Mouse (Mus musculus) heart, adult 2 months (tissue): Measurements from ENCODE around the gene Cwc15. TPM values are rescaled to one million over a fixed set of nuclear protein-coding genes. Genes with fewer than 3 reads are reported as not detected.

Experiments used
- DNase-seq, 2 experiments: peaks; one replicate each; pipeline ENCODE4 v3.0.0; 2021
- H3K27ac ChIP-seq: fragments of 200-600 bp; 2 replicates; pipeline ENCODE4 v1.8.1; 2022
- H3K27me3 ChIP-seq: fragments of 200-500 bp; 2 replicates; pipeline ENCODE4 v1.6.1; 2012; ENCODE audit warnings: mild to moderate bottlenecking, low read length, inconsistent platforms, mixed read lengths; ENCODE audit not compliant: control insufficient read depth, insufficient read depth
- H3K36me3 ChIP-seq: fragments of 200-500 bp; 2 replicates; pipeline ENCODE4 v1.6.1; 2012; ENCODE audit warnings: low read length, inconsistent platforms; ENCODE audit not compliant: control insufficient read depth, insufficient read depth
- H3K4me1 ChIP-seq: fragments of 200-500 bp; 2 replicates; pipeline ENCODE4 v1.6.1; 2011; ENCODE audit warnings: low read length; ENCODE audit not compliant: control insufficient read depth, insufficient read depth
- H3K4me3 ChIP-seq: fragments of 200-600 bp; 2 replicates; pipeline ENCODE4 v1.8.1; 2022
- H3K79me2 ChIP-seq: fragments of 200-500 bp; replicated peaks from 2 replicates; pipeline ENCODE4 v1.6.1; 2012; ENCODE audit warnings: mild to moderate bottlenecking, inconsistent platforms, low read length, moderate library complexity, mixed read lengths; ENCODE audit not compliant: control insufficient read depth, insufficient read depth
- H3K9ac ChIP-seq: fragments of 200-500 bp; 2 replicates; pipeline ENCODE4 v1.6.1; 2012; ENCODE audit warnings: low read depth, mild to moderate bottlenecking, control low read depth, inconsistent platforms, low read length, mixed read lengths
- CTCF ChIP-seq: fragments of 200-600 bp; IDR thresholded peaks from 2 replicates; pipeline ENCODE4 v1.8.1; 2022; ENCODE audit warnings: antibody characterized with exemption, mild to moderate bottlenecking, moderate library complexity
- EP300 ChIP-seq: fragments of 200-500 bp; IDR thresholded peaks from 2 replicates; pipeline ENCODE4 v1.6.1; 2011; ENCODE audit warnings: low read depth, low read length, control low read depth; ENCODE audit not compliant: insufficient read depth
- POLR2A ChIP-seq: fragments of 200-500 bp; IDR thresholded peaks from 2 replicates; pipeline ENCODE4 v1.6.1; 2011; ENCODE audit warnings: mild to moderate bottlenecking, low read depth, low read length, control low read depth; ENCODE audit not compliant: insufficient read depth
- WGBS: fragments of 180-500 bp; shearing (Covaris S2); methylation state at CpG from one replicate; pipeline ENCODE4 v1.1.7; 2018; 5-methylcytosine and 5-hydroxymethylcytosine counted together
- intact Hi-C: fragments of 180-260 bp; cut with DNase I; formaldehyde crosslinking; loops from one replicate; pipeline ENCODE4 v1.15.1; 2025
- polyA plus RNA-seq: library from polyadenylated mRNA; depleted of rRNA; stranded (reverse); fragments of >200 nt; gene quantifications from 2 replicates; pipeline ENCODE4 v1.2.3, GENCODE M21; 2012
- total RNA-seq, 2 experiments: library from RNA; stranded (reverse); gene quantifications; 2 replicates each; pipeline ENCODE4 v1.2.3; 2021

Gene Cwc15
- total and polyA plus RNA-seq, 3 experiments, result 13.6 to 71.6 (median 60.8) TPM

DNA sequence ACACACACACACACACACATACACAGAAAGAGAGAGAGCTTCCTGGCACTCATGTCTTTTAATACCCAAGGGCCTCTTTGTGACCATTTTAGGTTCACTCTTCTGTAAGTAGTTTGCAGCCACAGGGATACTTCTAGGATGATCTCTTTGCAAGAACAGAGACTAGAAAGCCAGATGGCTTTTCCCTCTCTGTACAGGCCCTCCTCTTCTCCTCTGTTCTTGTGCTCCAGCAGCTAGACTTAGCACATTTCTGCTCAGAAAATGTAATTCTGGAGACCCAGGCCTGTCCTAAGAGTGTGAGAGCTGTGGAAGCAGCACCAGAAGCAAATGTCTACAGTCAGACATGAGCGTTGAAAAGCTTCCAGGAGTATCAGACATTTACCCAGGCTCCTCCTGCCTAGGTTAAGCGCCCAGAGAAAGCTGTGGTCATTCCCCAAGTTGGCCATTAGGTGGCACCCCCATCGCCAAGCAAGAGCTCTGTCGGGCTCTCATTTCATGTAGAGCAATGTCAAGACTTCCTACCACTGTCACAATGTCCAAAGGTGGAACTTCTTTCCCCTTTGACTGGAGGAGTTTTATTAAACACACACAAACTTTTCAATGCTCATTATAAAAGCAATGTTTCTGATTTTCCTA lies 23.1 kb downstream of the Cwc15 start:
- peak; percentile 76 to 78 for DNase-seq
- no peak overlapping the region for H3K4me3 ChIP-seq
- H3K4me1 ChIP-seq, result peaks cover 1% of the 10 kb centered on the region; the same call in 1 of the 2 replicates
- H3K27me3 ChIP-seq, result no peaks in the 10 kb centered on the region
- TF ChIP-seq POLR2A (no peak), EP300 (peak; percentile 74; the same call in 1 of the 2 replicates)
- 5% methylated on average over 4 of the region's 4 CpGs for WGBS
- no peaks in the 10 kb centered on the region for H3K79me2 ChIP-seq
- H3K9ac ChIP-seq, result no peak overlapping the region
- H3K36me3 ChIP-seq, result no peaks in the 10 kb centered on the region
- H3K27ac ChIP-seq, result no peak overlapping the region
- intact Hi-C loops, result loop anchor here (1.0 to 5.0 kb wide), 2 partner anchors 176 to 239 kb away; no protein-coding TSS in a partner anchor

DNA sequence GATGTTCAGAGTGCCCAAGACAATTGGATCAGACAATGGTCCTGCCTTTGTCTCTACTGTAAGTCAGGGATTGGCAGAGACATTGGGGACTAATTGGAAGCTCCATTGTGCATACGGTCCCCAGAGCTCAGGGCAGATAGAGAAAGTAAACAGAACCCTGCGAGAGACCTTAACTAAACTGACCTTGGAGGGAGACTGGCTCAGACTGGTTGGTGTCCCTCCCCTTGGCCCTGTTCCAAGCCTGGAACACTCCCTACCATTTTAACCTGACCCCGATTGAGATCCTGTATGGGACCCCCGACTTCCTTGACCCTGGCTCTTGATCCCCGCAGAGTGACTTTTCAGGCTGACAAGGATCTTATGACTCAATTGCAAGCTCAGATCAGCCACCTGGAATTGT lies 29.6 kb downstream of the Cwc15 start:
- Histone ChIP-seq H3K27me3 (no peaks in the 10 kb centered on the region), H3K4me3 (no peak overlapping the region), H3K4me1 (no peaks in the 10 kb centered on the region), H3K79me2 (no peaks in the 10 kb centered on the region), H3K27ac (no peak overlapping the region), H3K9ac (no peak overlapping the region), H3K36me3 (no peaks in the 10 kb centered on the region)
- 48% methylated on average over 5 of the region's 5 CpGs for WGBS
- TF ChIP-seq POLR2A, result no peak
- no peak for TF ChIP-seq CTCF
- no peak for TF ChIP-seq EP300
- no peak for DNase-seq
- intact Hi-C loops, result no loop called here

DNA sequence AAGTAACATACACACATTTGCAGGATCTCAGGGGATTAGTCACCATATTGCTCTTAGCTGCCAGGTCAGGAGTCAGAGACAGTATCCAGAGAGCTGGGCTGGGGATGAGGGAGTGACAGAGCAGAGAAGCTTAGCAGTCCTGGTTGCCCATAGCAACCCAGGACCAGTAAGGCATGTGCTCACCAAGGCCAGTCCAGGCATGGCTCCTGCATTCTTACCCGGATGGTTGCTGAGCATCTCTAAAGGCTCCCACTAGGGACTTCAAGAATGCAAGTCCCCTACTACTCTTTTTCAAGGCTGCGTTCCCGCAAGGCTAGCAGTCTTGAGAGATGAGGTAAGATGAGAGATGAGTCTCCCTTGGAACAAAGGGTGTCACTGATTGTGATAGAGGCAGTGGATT lies 31.9 kb downstream of the Cwc15 start:
- no peak for DNase-seq
- no peak overlapping the region for H3K27ac ChIP-seq
- H3K9ac ChIP-seq, result no peak overlapping the region
- H3K4me3 ChIP-seq, result no peak overlapping the region
- no peaks in the 10 kb centered on the region for H3K27me3 ChIP-seq
- intact Hi-C loops, result no loop called here
- H3K4me1 ChIP-seq, result no peaks in the 10 kb centered on the region
- no peak for TF ChIP-seq POLR2A
- TF ChIP-seq CTCF, result no peak
- TF ChIP-seq EP300, result no peak
- 64% methylated on average over 3 of the region's 3 CpGs for WGBS
- no peaks in the 10 kb centered on the region for H3K36me3 ChIP-seq
- H3K79me2 ChIP-seq, result no peaks in the 10 kb centered on the region

DNA sequence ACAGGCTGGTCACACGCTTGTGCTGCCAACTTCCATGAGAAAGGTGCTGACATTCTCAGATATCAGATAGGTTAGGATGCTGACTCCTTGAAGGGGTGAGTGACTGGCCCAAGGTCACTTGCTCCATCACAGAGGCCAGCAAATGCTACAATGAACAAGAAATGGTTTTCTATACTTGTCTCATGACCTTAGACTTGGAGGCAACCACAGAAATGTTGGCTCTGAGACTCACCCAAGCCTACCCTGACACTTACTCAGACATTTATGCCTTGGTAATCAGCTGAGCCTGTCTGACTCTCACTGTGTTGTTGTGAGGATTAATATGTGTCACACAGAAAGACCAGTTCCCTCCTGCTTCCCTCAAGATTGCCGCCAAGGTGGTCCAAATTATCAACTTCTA lies 33.2 kb downstream of the Cwc15 start:
- Histone ChIP-seq H3K4me3 (no peak overlapping the region), H3K4me1 (no peaks in the 10 kb centered on the region), H3K9ac (no peak overlapping the region), H3K27ac (no peak overlapping the region), H3K27me3 (no peaks in the 10 kb centered on the region), H3K79me2 (no peaks in the 10 kb centered on the region), H3K36me3 (no peaks in the 10 kb centered on the region)
- no peak for TF ChIP-seq POLR2A
- no peak for TF ChIP-seq CTCF
- no peak for TF ChIP-seq EP300
- 89% methylated on average over 2 of the region's 2 CpGs for WGBS
- DNase-seq, result no peak
- intact Hi-C loops, result no loop called here

DNA sequence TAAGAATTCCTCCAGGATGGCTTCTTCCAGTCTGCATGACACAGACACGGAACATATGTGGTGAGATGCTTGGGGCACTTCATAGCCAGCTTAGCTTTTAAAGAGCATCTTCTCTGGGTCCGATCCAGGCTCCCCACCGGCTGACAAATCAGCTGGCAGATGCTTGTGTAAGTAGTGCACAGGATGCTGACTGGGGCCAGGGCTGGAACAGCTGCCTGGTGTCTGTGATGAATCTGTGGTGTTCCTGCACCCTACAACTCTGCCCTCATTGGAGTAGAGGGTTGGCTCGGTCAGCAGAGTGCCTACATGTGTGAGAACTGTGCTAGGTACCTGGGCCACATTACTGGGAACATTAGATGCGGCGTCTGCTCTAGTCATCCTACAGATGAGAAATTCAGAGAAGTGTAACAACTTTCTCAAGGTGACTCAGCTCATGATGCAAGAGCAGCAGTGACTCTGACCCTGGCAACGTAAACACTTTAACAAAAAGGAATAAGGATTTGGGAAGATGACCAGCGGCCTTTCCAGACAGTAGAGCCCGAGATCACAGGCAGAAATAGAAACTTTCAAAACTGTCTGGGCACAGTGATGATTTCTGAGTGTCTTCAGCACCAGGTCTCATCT lies 34.5 kb downstream of the Cwc15 start:
- no peak for DNase-seq
- intact Hi-C loops, result no loop called here
- 85% methylated on average over 9 of the region's 9 CpGs for WGBS
- H3K4me3 ChIP-seq, result no peak overlapping the region
- no peaks in the 10 kb centered on the region for H3K79me2 ChIP-seq
- TF ChIP-seq CTCF (no peak), EP300 (no peak), POLR2A (no peak)
- no peaks in the 10 kb centered on the region for H3K4me1 ChIP-seq
- no peaks in the 10 kb centered on the region for H3K27me3 ChIP-seq
- no peaks in the 10 kb centered on the region for H3K36me3 ChIP-seq
- no peak overlapping the region for H3K27ac ChIP-seq
- no peak overlapping the region for H3K9ac ChIP-seq

DNA sequence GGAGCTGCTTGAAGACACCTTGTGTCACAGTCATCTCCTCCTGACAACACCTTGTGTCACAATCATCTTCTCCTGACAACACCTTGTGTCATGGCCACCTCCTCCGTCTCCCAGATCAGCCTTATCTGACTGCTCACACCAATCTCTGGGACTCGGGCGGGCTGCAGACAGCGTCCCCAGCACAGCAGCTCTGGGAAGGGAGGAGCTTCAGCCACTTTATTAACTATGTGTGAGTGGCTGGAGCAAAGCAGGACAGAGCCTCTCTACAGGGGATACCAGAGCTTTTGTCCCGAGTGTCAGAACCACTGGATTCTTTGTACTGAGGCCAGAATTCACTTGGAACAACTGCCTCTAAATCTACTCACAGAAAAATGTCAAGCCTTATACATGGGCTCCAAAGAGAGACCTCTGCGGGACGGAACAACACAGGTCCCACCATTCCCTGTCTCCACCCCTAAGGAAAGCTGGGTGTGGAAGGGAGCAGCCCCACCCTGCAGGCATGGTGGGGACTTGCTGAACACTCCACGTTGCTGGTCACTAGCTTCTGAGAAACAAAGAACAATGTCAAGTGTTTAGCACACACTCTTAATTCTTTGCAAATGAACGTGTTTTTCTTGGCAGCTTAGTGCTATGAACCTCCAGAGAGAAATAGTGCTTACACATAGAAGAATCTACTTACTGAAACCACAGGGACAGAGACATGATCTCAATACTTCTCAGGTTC lies 43.8 kb downstream of the Cwc15 start:
- no peak overlapping the region for H3K9ac ChIP-seq
- H3K4me3 ChIP-seq, result no peak overlapping the region
- WGBS, result 55% methylated on average over 9 of the region's 9 CpGs
- TF ChIP-seq CTCF (no peak), POLR2A (no peak), EP300 (no peak)
- DNase-seq, result no peak
- H3K79me2 ChIP-seq, result no peaks in the 10 kb centered on the region
- no peaks in the 10 kb centered on the region for H3K36me3 ChIP-seq
- no peaks in the 10 kb centered on the region for H3K27me3 ChIP-seq
- intact Hi-C loops, result no loop called here
- peaks cover 2% of the 10 kb centered on the region; the same call in 1 of the 2 replicates for H3K4me1 ChIP-seq
- H3K27ac ChIP-seq, result no peak overlapping the region
